Mouse (Mus musculus): Measurements from ENCODE around the gene Snx22. TPM values are rescaled to one million over a fixed set of nuclear protein-coding genes. Genes with fewer than 3 reads are reported as not detected.

The Snx22 gene
- total RNA-seq, 2 experiments from 2014 or later = 0.41 to 0.55 TPM

- no peak for DNase-seq
- intact Hi-C loops (cut with DNase I; ENCODE audit: low total_unique reads) = no loop called here
Observed at GRCm38 (mm10) chr9:66072754-66073153, 3.2 kb upstream of the Snx22 start.

- DNase-seq = no peak
- intact Hi-C loops (cut with DNase I; ENCODE audit: low total_unique reads) = no loop called here
Observed at GRCm38 (mm10) chr9:66070151-66070550, 632 bp upstream of the Snx22 start.

GRCm38 (mm10) chr9:66068971-66069391 is 538 bp downstream of the Snx22 start:
- no peak for DNase-seq
- intact Hi-C loops (cut with DNase I; ENCODE audit: low total_unique reads) = no loop called here

GRCm38 (mm10) chr9:66068056-66068455 is 1.5 kb downstream of the Snx22 start:
- DNase-seq = no peak
- intact Hi-C loops (cut with DNase I; ENCODE audit: low total_unique reads) = no loop called here

- intact Hi-C loops (cut with DNase I; ENCODE audit: low total_unique reads) = no loop called here
- DNase-seq = peak; percentile 56
Observed at GRCm38 (mm10) chr9:66067542-66067941, 2.0 kb downstream of the Snx22 start.

- intact Hi-C loops (cut with DNase I; ENCODE audit: low total_unique reads) = no loop called here
- no peak for DNase-seq
Observed at GRCm38 (mm10) chr9:66066791-66067190, 2.7 kb downstream of the Snx22 start.

- intact Hi-C loops (cut with DNase I; ENCODE audit: low total_unique reads) = no loop called here
- DNase-seq = no peak
Observed at GRCm38 (mm10) chr9:66064316-66064715, 5.2 kb downstream of the Snx22 start.

- intact Hi-C loops (cut with DNase I; ENCODE audit: low total_unique reads) = no loop called here
- DNase-seq = no peak
Observed at GRCm38 (mm10) chr9:66063446-66063845, 6.1 kb downstream of the Snx22 start.

- DNase-seq = no peak
- intact Hi-C loops (cut with DNase I; ENCODE audit: low total_unique reads) = no loop called here
Observed at GRCm38 (mm10) chr9:66061656-66062055, 7.9 kb downstream of the Snx22 start.

GRCm38 (mm10) chr9:66060986-66061385 is 8.5 kb downstream of the Snx22 start:
- intact Hi-C loops (cut with DNase I; ENCODE audit: low total_unique reads) = no loop called here
- DNase-seq = no peak

GRCm38 (mm10) chr9:66060308-66060647 is 9.2 kb downstream of the Snx22 start:
- intact Hi-C loops (cut with DNase I; ENCODE audit: low total_unique reads) = no loop called here
- no peak for DNase-seq

GRCm38 (mm10) chr9:66059583-66060307 is 9.8 kb downstream of the Snx22 start, which contains the start of gene Ppib:
Ppib (plus strand) TSS chr9:66060222.
- intact Hi-C loops (cut with DNase I; ENCODE audit: low total_unique reads) = no loop called here

GRCm38 (mm10) chr9:66053620-66054019 is 15.9 kb downstream of the Snx22 start:
- intact Hi-C loops (cut with DNase I; ENCODE audit: low total_unique reads) = no loop called here
- no peak for DNase-seq

More at GRCm38 (mm10) chr9:66059583-66060307, 9.8 kb downstream of the Snx22 start, which contains the start of gene Ppib:
- DNase-seq = peak; percentile 99

- intact Hi-C loops (cut with DNase I; ENCODE audit: low total_unique reads) = no loop called here
Observed at GRCm38 (mm10) chr9:66052731-66053130, 16.8 kb downstream of the Snx22 start.

GRCm38 (mm10) chr9:66051493-66051892 is 18.0 kb downstream of the Snx22 start:
- DNase-seq = no peak
- intact Hi-C loops (cut with DNase I; ENCODE audit: low total_unique reads) = no loop called here

More at GRCm38 (mm10) chr9:66052731-66053130, 16.8 kb downstream of the Snx22 start:
- no peak for DNase-seq

GRCm38 (mm10) chr9:66049931-66050601 is 19.5 kb downstream of the Snx22 start:
- DNase-seq = no peak
- intact Hi-C loops (cut with DNase I; ENCODE audit: low total_unique reads) = no loop called here

GRCm38 (mm10) chr9:66043241-66043640 is 26.3 kb downstream of the Snx22 start:
- intact Hi-C loops (cut with DNase I; ENCODE audit: low total_unique reads) = no loop called here

GRCm38 (mm10) chr9:66042331-66042730 is 27.2 kb downstream of the Snx22 start:
- DNase-seq = no peak
- intact Hi-C loops (cut with DNase I; ENCODE audit: low total_unique reads) = no loop called here

More at GRCm38 (mm10) chr9:66043241-66043640, 26.3 kb downstream of the Snx22 start:
- no peak for DNase-seq

- DNase-seq = no peak
- intact Hi-C loops (cut with DNase I; ENCODE audit: low total_unique reads) = no loop called here
Observed at GRCm38 (mm10) chr9:66040801-66041200, 28.7 kb downstream of the Snx22 start.

GRCm38 (mm10) chr9:66039290-66039689 is 30.2 kb downstream of the Snx22 start:
- DNase-seq = no peak
- intact Hi-C loops (cut with DNase I; ENCODE audit: low total_unique reads) = no loop called here

- no peak for DNase-seq
- intact Hi-C loops (cut with DNase I; ENCODE audit: low total_unique reads) = no loop called here
Observed at GRCm38 (mm10) chr9:66038581-66038980, 30.9 kb downstream of the Snx22 start.
